Mouse (Mus musculus): ENCODE measurements around the gene Pitpnc1. TPM values are rescaled to one million over a fixed set of nuclear protein-coding genes. Genes with fewer than 3 reads are reported as not detected.

Pitpnc1 gene
- polyA plus RNA-seq, 1 experiment from 2014 or later, result 36.7 TPM

DNA sequence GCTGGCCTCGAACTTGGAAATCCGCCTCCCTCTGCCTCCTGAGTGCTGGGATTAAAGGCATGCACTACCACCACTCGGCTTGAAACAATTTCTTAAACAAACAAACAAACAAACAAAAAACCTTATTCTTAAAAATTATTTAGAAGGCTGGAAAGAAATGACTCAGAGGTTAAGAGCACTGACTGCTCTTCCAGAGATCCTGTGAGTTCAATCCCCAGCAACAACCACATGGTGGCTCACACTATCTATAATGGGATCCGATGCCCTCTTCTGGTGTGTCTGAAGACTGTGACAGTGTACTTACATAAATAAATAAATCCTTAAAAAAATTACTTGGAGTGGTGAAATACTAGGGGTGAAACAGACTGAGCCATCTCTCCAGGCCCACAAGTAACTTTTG is 309.3 kb downstream of the Pitpnc1 start:
- Histone ChIP-seq H3K36me3 (peaks cover 20% of the 10 kb centered on the region), H3K4me2 (replicated peaks) (no peak overlapping the region), H3K27me3 (no peaks in the 10 kb centered on the region), H3K9me3 (no peaks in the 10 kb centered on the region), H3K9ac (replicated peaks) (no peak overlapping the region), H3K4me1 (replicated peaks) (no peaks in the 10 kb centered on the region), H3K27ac (no peak overlapping the region), H3K4me3 (replicated peaks) (no peak overlapping the region)
- WGBS, result 85% methylated on average over 4 of the region's 4 CpGs
- no peak for ATAC-seq

- H3K27me3 ChIP-seq, result no peaks in the 10 kb centered on the region
- H3K9ac ChIP-seq (replicated peaks), result no peak overlapping the region
- no peaks in the 10 kb centered on the region for H3K9me3 ChIP-seq
- H3K36me3 ChIP-seq, result peaks cover 3% of the 10 kb centered on the region; the same call in 1 of the 2 replicates
- no peaks in the 10 kb centered on the region for H3K4me1 ChIP-seq (replicated peaks)
- H3K4me2 ChIP-seq (replicated peaks), result no peak overlapping the region
- no peak for ATAC-seq
- 30% methylated on average over 1 of the region's 1 CpGs for WGBS
- no peak overlapping the region for H3K27ac ChIP-seq
- H3K4me3 ChIP-seq (replicated peaks), result no peak overlapping the region
These were observed 311.5 kb downstream of the Pitpnc1 start for GRCm38 (mm10) chr11:107159034-107159433.

Other genes starting within 250 kb of the Pitpnc1 start
- gene Psmd12, start 8.8 kb upstream of the Pitpnc1 start, polyA plus RNA-seq (2015; fragmentation: Nextera tagmentation; extraction: Ambion mirVana), result 175 and 178 TPM in 2 replicates
- 17.7 and 18.4 TPM in 2 replicates for gene Helz, start 77.2 kb upstream of the Pitpnc1 start, polyA plus RNA-seq (2015; fragmentation: Nextera tagmentation; extraction: Ambion mirVana)
- gene Cacng1, start 245.8 kb upstream of the Pitpnc1 start, polyA plus RNA-seq (2015; fragmentation: Nextera tagmentation; extraction: Ambion mirVana), result 0.26 and 0.58 TPM in 2 replicates

Data from midbrain, embryonic 13.5 days (tissue).